Mouse (Mus musculus) thymus, adult 2 months (tissue): ENCODE measurements around the gene Nme9.

Source experiments
- CTCF ChIP-seq: fragments of 200-500 bp; IDR thresholded peaks from 2 replicates; pipeline ENCODE4 v1.5.1; 2012; ENCODE audit warnings: mild to moderate bottlenecking, control low read depth, low read length, moderate library complexity, borderline replicate concordance; ENCODE audit not compliant: control insufficient read depth, poor library complexity, insufficient read depth; ENCODE audit errors: extremely low read depth
- POLR2A ChIP-seq: fragments of 200-500 bp; IDR thresholded peaks from 2 replicates; pipeline ENCODE4 v1.6.1; 2012; ENCODE audit warnings: mild to moderate bottlenecking, low read length, control low read depth, moderate library complexity; ENCODE audit not compliant: control insufficient read depth, poor library complexity, insufficient read depth; ENCODE audit errors: extremely low read depth

GRCm38 (mm10) chr9:99446259-99446658 lies 5.0 kb upstream of the Nme9 start:
- TF ChIP-seq CTCF, result no peak
- no peak for TF ChIP-seq POLR2A
